Mouse (Mus musculus) liver, adult 2 months (tissue): ENCODE data around the gene Slc37a4. TPM values are rescaled to one million over a fixed set of nuclear protein-coding genes. Genes with fewer than 3 reads are reported as not detected.

Experiments used
- DNase-seq: peaks from one replicate; pipeline ENCODE4 v3.0.0-alpha.2; 2011; ENCODE audit warnings: low read depth, low spot score; ENCODE audit errors: extremely low read depth
- H3K27ac ChIP-seq: fragments of 200-500 bp; replicated peaks from 2 replicates; pipeline ENCODE4 v1.5.1; 2012; ENCODE audit warnings: low read depth, mild to moderate bottlenecking, control low read depth, inconsistent platforms, low read length; ENCODE audit not compliant: insufficient read depth
- H3K27me3 ChIP-seq: fragments of 200-500 bp; 2 replicates; pipeline ENCODE4 v1.6.1; 2012; ENCODE audit warnings: mild to moderate bottlenecking, moderate library complexity, low read length, inconsistent platforms; ENCODE audit not compliant: control insufficient read depth, insufficient read depth
- H3K36me3 ChIP-seq: fragments of 200-500 bp; 2 replicates; pipeline ENCODE4 v1.6.1; 2012; ENCODE audit warnings: low read length, inconsistent platforms; ENCODE audit not compliant: control insufficient read depth, insufficient read depth
- H3K4me1 ChIP-seq: fragments of 200-500 bp; 2 replicates; pipeline ENCODE4 v1.6.1; 2011; ENCODE audit warnings: low read length; ENCODE audit not compliant: control insufficient read depth, insufficient read depth
- H3K4me3 ChIP-seq: fragments of 200-500 bp; 2 replicates; pipeline ENCODE4 v1.5.1; 2011; ENCODE audit warnings: low read depth, mild to moderate bottlenecking, control low read depth, low read length, moderate library complexity; ENCODE audit not compliant: insufficient read depth
- H3K79me2 ChIP-seq: fragments of 200-500 bp; 2 replicates; pipeline ENCODE4 v1.6.1; 2012; ENCODE audit warnings: inconsistent platforms, mild to moderate bottlenecking, low read length, moderate library complexity; ENCODE audit not compliant: control insufficient read depth, insufficient read depth
- H3K9ac ChIP-seq: fragments of 200-500 bp; 2 replicates; pipeline ENCODE4 v1.6.1; 2012; ENCODE audit warnings: low read depth, mild to moderate bottlenecking, control low read depth, inconsistent platforms, low read length
- CTCF ChIP-seq: fragments of 200-500 bp; IDR thresholded peaks from 2 replicates; pipeline ENCODE4 v1.5.1; 2011; ENCODE audit warnings: low read depth, low read length, control low read depth
- POLR2A ChIP-seq: fragments of 200-500 bp; IDR thresholded peaks from 2 replicates; pipeline ENCODE4 v1.6.1; 2011; ENCODE audit warnings: low read length, control low read depth; ENCODE audit not compliant: insufficient read depth; ENCODE audit errors: extremely low read depth
- WGBS: fragments of 180-500 bp; shearing (Covaris S2); methylation state at CpG from one replicate; pipeline ENCODE4 v1.1.7; 2018; 5-methylcytosine and 5-hydroxymethylcytosine counted together
- polyA plus RNA-seq: library from polyadenylated mRNA; depleted of rRNA; stranded (reverse); fragments of >200 nt; gene quantifications from 2 replicates; pipeline ENCODE4 v1.2.3, GENCODE M21; 2012; rRNA removed
- total RNA-seq: library from RNA; depleted of rRNA; stranded (reverse); fragments of >200 nt; gene quantifications from 2 replicates; pipeline ENCODE4 v1.2.3, GENCODE M21; 2014; rRNA removed

Gene Slc37a4
- total RNA-seq = 250 and 307 TPM in 2 replicates
- 153 and 185 TPM in 2 replicates for polyA plus RNA-seq

DNA sequence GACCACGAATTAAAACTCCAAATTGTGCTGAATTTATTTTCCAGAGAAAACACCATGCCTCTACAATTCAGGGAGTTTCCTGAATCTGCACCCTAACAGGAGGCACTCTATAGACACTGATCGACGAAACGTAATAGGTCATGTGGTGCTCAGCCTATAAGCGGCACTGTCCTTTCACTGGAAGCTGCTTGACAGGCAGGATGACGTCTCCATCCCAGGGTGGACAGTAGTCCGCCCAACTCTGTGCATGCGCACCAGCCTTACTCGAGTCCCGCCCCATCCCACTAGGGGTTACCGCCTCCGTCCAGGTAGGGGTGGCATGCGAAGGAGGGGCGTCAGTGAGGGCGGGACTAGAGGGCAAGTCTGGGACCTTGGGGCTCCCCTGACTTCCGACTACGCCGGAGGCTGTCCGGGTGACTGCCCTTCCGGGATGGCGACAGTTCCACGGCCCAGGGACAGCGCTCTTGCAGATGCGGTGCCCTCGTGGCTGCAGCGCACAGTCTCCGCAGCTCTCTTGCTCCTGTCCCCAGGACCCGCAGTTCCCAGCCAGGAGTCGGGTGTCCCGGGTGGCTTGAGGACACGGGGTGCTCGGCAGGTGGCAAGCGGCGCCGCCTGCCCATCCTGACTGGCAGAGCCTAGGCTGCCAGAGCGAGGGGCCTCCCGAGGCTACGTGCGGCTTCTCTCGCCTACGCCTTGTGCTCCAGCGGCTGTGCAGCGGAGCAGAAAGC lies at the start of gene Slc37a4:
Gene Slc37a4, plus strand, starts transcription at position 169 of the 728 bp plus-strand sequence.
- peak within 1 kb of the TSS; percentile 95 for H3K4me3 ChIP-seq
- H3K27me3 ChIP-seq = no peaks in the 10 kb centered on the region
- peaks cover 4% of the 10 kb centered on the region; the same call in 1 of the 2 replicates for H3K36me3 ChIP-seq
- under 1% methylated on average over 43 of the region's 43 CpGs for WGBS
- TF ChIP-seq CTCF (no peak), POLR2A (peak; percentile 98)
- peak; percentile 99 for DNase-seq
- H3K79me2 ChIP-seq = peaks cover 13% of the 10 kb centered on the region
- peak within 1 kb of the TSS; percentile 96 for H3K27ac ChIP-seq
- peaks cover 15% of the 10 kb centered on the region for H3K4me1 ChIP-seq
- H3K9ac ChIP-seq = peak within 1 kb of the TSS; percentile 78

DNA sequence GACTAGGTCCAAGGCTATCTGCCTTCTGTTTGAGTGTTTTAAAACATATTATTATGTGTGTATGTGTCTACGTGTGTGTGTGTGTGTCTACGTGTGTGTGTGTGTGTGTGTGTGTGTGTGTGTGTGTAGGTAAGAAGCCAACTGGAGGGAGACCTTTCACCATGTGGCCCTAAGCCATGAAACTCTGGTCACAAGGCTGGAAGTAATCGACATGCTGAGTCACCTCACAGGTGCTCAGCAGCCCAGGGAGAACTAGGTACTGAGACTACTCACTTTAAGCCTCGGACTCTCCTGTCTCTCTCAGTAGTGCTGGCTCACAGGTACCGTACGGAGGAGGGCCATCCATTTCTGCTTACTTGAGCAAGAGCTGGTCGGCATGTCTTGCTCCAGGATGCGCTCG lies 49.5 kb upstream of the Slc37a4 start:
- H3K36me3 ChIP-seq = peaks cover 24% of the 10 kb centered on the region
- H3K4me1 ChIP-seq = peaks cover 19% of the 10 kb centered on the region
- H3K79me2 ChIP-seq = peaks cover 10% of the 10 kb centered on the region; the same call in 1 of the 2 replicates
- H3K27ac ChIP-seq = peak overlapping the region; percentile 75
- peak overlapping the region; percentile 21; the same call in 1 of the 2 replicates for H3K4me3 ChIP-seq
- peak overlapping the region; percentile 39; the same call in 1 of the 2 replicates for H3K9ac ChIP-seq
- WGBS = 48% methylated on average over 9 of the region's 9 CpGs
- TF ChIP-seq POLR2A = no peak
- no peak for TF ChIP-seq CTCF
- peak; percentile 93 for DNase-seq
- H3K27me3 ChIP-seq = no peaks in the 10 kb centered on the region

DNA sequence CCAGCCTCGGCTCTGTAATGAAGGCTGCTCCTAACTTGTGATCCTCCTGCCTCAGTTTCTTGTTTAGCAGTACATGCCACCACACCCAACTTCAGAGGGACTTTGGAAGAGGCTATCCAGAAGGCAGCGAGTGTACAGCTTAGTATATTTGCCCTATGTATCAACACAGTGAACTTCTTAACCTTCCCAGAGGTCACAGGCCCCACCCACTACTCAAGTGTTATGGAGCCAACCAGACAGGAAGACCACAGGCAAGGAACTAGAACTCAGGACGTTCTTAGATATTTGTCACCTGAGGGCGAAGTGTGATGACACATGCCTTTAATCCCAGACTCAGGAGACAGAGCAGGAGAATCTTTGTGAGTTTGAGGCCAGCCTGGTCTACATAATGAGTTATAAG lies 49.0 kb upstream of the Slc37a4 start:
- peaks cover 15% of the 10 kb centered on the region for H3K4me1 ChIP-seq
- 62% methylated on average over 4 of the region's 4 CpGs for WGBS
- peak overlapping the region; percentile 21; the same call in 1 of the 2 replicates for H3K4me3 ChIP-seq
- peak overlapping the region; percentile 39; the same call in 1 of the 2 replicates for H3K9ac ChIP-seq
- no peak for DNase-seq
- H3K27me3 ChIP-seq = no peaks in the 10 kb centered on the region
- no peak for TF ChIP-seq POLR2A
- peaks cover 27% of the 10 kb centered on the region for H3K36me3 ChIP-seq
- peak overlapping the region; percentile 75 for H3K27ac ChIP-seq
- H3K79me2 ChIP-seq = peaks cover 5% of the 10 kb centered on the region; the same call in 1 of the 2 replicates

DNA sequence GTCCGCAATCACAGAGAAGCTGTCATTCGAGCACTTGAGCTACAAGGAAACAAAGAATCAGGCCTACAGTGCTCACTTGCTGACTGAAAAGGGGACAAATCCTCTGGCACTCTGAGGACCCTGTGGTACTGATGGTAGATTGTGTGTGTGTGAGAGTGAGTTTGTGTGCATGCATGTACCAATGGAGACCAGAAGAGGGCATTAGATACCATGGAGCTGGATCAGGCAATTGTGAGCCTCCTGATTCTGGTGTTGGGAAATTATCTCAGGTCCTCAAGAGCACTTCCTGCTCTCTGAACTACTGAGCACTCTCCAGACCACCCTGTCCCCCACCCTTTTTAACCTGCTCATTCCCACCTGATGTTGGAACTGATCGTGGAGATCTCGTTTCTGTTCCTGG lies 48.1 kb upstream of the Slc37a4 start:
- peaks cover 9% of the 10 kb centered on the region; the same call in 1 of the 2 replicates for H3K4me1 ChIP-seq
- no peak overlapping the region for H3K4me3 ChIP-seq
- no peak overlapping the region for H3K27ac ChIP-seq
- WGBS = 95% methylated on average over 4 of the region's 4 CpGs
- H3K36me3 ChIP-seq = peaks cover 37% of the 10 kb centered on the region
- H3K27me3 ChIP-seq = no peaks in the 10 kb centered on the region
- DNase-seq = peak; percentile 19
- no peaks in the 10 kb centered on the region for H3K79me2 ChIP-seq
- H3K9ac ChIP-seq = no peak overlapping the region
- no peak for TF ChIP-seq POLR2A
- TF ChIP-seq CTCF = no peak

DNA sequence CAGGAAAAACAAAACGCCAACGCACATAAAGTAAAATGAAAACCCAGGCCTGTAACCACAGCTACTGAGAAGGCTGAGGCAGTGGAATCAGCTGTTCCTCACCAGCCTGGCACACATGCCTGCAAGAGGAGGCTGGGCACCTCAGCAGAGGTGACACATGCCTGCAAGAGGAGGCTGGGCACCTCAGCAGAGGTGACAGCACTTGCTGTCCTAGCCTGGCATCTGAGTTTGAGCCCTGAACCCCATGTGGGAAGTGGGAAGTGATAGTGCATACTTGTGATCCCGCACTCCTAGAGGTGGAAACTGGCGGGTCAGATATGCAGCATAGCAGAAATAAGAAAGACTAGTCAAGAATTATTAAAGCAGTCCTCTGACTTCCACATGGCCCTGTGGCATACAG lies 45.3 kb upstream of the Slc37a4 start:
- WGBS = 92% methylated on average over 4 of the region's 4 CpGs
- H3K79me2 ChIP-seq = peaks cover 5% of the 10 kb centered on the region; the same call in 1 of the 2 replicates

DNA sequence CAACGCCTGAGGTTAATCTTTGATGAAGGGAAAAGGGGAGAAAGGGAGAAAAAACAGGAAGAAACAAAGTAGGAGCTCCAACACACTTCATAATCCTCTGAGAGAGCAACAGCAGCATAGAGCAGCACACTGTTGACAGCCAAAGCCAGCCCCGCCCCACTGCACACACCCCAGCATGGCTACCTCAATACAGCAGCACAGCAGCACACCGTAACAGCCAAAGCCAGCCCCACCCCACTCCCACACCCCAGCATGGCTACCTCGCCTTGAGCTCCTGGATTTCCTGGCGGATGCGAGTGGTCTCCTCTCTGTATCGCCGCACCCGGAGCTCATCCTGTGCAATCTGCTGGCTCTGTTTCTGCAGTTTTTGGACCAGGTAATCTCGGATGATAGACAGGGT lies 44.3 kb upstream of the Slc37a4 start:
- peaks cover 72% of the 10 kb centered on the region for H3K36me3 ChIP-seq
- H3K27me3 ChIP-seq = no peaks in the 10 kb centered on the region
- WGBS = 94% methylated on average over 10 of the region's 10 CpGs
- no peak overlapping the region for H3K27ac ChIP-seq
- TF ChIP-seq POLR2A (no peak), CTCF (no peak)
- H3K9ac ChIP-seq = no peak overlapping the region
- no peak for DNase-seq
- peaks cover 5% of the 10 kb centered on the region; the same call in 1 of the 2 replicates for H3K79me2 ChIP-seq
- H3K4me1 ChIP-seq = peaks cover 8% of the 10 kb centered on the region; the same call in 1 of the 2 replicates
- no peak overlapping the region for H3K4me3 ChIP-seq

More for the DNA sequence above, 45.3 kb upstream of the Slc37a4 start:
- Histone ChIP-seq H3K4me1 (peaks cover 9% of the 10 kb centered on the region; the same call in 1 of the 2 replicates), H3K9ac (no peak overlapping the region), H3K36me3 (peaks cover 64% of the 10 kb centered on the region), H3K27me3 (no peaks in the 10 kb centered on the region), H3K4me3 (no peak overlapping the region), H3K27ac (no peak overlapping the region)
- TF ChIP-seq CTCF (no peak), POLR2A (no peak)
- DNase-seq = no peak
